Mouse (Mus musculus) B cell, adult 2 months (primary cell): ENCODE results near the gene Nos2.
"Not testable (repeated sequence)": the region's sequence is repeated elsewhere in the genome, so short reads cannot be mapped to it uniquely, and the experiment has no call there.

ENCODE experiments used
- DNase-seq, 2 experiments: peaks; one replicate each; pipeline ENCODE4 v3.0.0; 2022

The Nos2 gene

DNA sequence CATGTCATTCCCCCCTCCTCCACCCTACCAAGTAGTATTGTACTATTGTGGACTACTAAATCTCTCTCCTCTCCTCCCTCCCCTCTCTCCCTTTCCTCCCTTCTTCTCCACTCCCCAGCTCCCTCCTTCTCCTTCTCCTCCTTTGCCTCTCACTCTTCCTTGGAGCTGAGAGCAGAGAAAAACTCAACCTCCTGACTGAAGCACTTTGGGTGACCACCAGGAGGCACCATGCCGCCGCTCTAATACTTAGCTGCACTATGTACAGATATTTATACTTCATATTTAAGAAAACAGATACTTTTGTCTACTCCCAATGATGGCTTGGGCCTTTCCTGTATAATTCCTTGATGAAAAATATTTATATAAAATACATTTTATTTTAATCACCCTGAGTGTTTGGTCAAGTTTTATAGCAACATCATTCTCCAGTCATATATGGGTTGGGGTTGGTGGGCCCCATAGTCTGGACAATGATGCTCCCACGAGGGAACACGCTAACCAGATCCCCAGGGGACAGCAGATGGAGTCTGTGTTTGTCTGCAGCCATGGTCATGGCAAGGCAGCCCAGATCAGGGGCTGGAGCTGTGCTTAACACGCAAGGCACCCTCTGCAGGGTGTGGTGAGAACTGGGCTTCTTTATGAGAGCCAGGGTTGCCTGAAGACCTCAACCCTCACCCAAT is 39.4 kb downstream of the Nos2 start:
- DNase-seq = peak; percentile 59 to 67

GRCm38 (mm10) chr11:78961221-78961620 is 40.6 kb downstream of the Nos2 start:
- DNase-seq = no peak

GRCm38 (mm10) chr11:78967371-78967770 is 46.8 kb downstream of the Nos2 start:
- DNase-seq = peak; percentile 68 to 71

GRCm38 (mm10) chr11:78968121-78968520 is 47.5 kb downstream of the Nos2 start:
- DNase-seq = no peak

DNA sequence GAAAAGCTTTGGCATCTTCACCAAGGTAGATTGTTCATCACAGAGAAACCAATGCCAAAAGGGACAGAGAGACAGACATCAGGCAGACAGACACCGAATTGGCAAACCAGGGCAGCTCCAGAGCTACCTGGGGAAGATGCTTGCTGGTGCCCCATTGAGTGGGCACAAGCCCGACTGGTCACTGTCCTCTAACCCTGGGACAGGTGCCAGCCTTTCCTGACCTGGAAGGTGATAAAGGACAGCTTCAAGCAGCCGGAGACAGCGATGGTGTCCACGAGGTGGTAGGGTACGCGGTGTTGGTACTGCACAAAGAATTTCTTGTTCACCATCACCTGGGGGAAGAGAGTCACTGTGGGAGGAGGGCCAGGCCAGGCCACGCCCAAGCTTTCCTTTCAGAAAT is 50.5 kb downstream of the Nos2 start:
- DNase-seq = no peak

GRCm38 (mm10) chr11:78971746-78972145 is 51.2 kb downstream of the Nos2 start:
- no peak for DNase-seq

DNA sequence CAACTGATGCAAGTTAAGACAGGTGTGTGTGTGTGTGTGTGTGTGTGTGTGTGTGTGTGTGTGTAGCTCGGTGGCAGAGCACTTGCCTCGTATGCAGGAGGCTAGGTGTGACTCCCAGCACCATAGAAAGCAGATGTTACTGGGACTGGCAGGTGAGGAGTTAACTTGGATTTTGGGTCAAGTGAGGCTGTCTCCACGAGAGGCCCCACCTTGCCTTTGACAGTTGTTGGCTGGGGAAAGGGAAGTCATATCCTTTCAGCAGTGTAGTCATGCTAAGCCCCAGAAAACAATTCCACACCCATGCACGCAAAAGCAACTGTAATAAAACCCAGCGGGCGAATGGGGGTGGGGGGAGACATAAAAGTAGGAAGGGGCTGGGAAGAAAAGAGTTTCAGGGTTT is 51.7 kb downstream of the Nos2 start:
- no peak for DNase-seq

DNA sequence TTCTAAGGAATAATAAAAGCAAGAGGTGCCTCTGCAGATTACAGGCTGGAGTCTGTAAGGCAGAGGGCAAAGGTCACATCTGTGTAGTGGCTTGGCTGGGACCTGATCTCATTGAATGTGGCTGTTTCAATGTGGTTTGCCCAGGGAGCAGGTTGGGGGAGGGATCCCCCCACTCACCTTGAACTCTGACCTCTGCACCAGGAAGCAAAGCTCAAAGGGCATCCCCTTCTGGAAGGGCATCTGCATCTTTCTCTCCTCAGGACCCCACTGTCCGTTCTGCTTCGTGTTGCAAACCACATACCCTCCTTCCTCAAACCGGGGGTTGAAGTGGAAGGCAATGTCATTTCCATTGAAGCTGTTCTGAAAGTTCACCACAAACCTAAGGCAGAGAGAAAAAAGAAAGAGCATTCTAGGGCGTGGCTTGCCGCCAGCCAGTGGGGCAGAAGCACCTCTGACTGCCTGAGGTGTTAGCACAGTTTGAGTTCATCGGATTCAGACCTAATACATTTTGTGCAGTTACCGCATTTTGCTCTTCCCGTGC is 52.3 kb downstream of the Nos2 start:
- no peak for DNase-seq

- no peak for DNase-seq
Observed at GRCm38 (mm10) chr11:78973381-78974150, 53.0 kb downstream of the Nos2 start.

DNA sequence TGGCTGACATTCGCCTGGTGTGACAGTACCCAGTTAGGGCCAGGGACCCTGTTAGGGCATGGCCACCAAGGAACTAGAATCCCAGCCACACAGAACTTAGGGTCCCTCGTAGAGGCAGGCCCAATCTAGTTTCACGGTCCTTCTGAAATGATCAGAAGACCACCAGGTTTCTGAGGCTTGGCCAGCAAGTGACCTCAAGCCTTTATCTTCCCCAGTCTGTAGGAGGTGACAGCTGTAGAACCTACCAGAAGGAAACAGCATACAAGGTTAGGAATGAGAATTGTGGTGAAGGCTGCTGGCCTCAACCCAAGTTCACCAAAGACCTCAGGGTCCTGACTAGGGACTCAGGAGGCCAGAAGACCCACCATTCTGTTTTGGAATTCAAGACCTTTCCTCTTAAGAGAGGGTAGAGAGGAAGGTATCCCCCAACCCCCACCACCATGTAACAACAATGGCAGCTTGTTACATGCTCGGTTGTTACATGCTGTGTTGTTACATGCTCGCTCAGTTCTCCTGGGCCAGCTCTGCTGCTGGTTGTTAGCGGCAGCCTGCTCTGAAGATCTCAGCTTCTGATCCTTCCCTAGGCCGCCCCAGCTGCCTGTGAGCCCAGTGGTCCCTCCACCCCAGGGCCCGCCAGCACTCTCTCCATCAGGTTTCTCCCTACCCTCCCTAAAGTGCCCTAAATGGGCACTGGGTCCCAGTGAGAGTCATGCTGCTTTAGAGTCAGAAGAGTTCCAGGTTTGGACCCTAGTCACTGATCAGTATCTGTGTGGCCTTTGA is 56.3 kb downstream of the Nos2 start:
- no peak for DNase-seq

DNA sequence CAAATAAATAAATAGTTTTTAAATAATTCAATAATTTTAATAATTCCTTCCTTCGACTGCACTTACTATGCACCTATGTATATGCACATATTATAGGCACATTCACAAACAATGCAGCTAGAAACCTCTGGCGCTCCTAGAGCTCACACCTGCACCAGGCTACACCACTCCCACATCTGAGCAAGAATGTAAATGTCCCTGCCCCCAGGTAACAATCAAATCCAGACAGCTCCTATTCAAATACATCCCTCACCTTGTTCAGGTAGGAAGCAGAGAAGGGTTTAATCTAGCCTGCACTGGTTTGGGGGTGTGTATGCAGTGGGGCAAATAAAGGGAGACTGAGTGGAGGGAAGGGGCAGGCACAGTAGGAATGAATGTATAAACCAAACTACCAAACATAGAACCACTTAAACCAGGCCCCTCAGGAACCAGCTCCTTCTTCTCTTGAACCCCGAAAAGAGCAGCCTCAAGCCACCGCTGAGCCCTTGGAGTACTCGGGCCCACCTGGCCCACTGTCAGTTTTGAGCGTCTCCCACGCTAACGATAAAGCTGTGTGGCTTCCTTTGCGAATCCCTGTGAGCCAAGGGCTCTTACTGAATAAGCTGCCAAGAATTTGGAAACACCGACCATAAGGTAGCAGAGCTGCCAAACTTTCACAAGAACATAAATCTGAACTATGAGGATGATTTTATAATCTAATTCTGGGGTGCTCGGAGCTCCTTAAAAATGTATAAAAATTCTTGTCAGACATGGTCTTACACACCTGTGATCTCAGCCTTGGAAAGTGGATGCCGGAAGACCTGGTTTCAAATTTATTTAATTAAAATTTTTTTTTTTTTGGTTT is 57.8 kb downstream of the Nos2 start:
- DNase-seq = no peak

GRCm38 (mm10) chr11:78980083-78980634 is 59.6 kb downstream of the Nos2 start:
- no peak for DNase-seq

- DNase-seq = no peak
Observed at GRCm38 (mm10) chr11:78982042-78982441, 61.5 kb downstream of the Nos2 start.

DNA sequence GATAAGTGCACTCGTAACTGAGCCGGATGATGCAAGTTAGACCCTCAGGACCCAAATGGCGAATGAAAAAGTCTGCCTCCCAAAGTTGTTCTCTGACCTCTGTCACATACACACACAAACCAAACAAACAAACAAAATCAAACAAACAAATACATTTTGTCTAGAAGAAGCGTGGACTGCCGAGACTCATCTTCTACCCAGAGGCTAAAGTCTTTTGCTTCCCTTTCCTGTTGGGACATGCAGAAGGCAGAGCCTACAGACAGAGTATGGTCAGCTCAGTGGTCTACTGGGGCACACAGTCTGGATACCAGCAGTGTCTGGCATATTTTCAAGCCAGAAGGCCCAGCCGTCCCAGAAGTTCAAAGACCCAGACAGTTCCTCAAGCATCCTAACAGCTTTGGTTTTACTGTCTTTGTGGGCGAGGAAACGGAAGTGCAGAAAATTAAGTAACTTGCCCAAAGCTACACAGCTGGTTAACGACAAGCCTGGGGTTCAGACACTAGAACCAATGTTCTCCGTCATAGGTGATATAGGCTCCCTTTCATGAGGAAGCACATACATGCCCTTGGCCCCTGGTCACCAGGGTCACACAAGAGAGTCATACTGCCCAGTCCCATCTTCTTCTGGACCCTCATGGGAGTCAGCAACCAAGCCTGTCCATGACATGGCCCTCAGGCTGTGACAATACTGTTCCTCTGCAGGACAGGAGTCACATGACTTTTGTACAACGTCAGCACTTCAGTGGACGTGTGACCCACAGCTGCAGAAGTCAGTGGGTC is 62.1 kb downstream of the Nos2 start:
- DNase-seq = peak; percentile 38 to 44

GRCm38 (mm10) chr11:78983539-78983938 is 63.0 kb downstream of the Nos2 start:
- DNase-seq = no peak

DNA sequence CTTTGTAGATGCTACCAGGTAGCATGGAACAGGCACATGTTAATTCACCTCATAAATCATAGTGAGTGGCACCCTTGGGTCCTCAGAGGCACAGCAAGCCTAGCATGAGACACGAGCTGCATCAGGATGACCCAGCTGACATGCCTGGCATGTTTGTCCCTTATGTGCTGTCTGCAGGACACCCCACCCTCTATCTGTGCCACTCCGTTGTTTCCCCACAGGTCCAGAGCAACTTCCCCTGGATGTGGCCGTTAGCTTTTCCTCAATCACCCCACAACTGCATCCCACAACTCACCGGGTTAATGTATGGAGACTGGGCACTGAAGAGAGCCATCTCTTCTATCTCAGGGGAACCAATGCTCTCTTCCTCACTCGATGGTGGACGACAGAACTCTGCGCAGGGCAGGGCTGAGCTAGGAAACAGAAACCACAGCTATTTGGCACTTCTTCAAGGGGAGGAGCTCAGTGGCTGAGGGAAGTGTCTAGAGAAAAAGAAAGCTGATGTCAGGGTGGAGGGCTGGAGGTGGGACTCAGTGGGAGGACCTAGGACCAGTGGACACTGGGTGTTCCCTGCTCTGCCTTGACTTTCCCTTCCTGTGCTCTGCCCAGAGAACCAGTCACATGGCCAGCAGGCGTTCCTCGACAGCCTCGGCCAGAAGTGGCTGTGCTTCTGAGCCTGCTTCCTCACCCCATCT is 64.0 kb downstream of the Nos2 start, which contains the start of gene Lgals9:
TSS of gene Lgals9 (minus strand) at position 464 of the 695 bp plus-strand sequence.
- peak; percentile 70 for DNase-seq

DNA sequence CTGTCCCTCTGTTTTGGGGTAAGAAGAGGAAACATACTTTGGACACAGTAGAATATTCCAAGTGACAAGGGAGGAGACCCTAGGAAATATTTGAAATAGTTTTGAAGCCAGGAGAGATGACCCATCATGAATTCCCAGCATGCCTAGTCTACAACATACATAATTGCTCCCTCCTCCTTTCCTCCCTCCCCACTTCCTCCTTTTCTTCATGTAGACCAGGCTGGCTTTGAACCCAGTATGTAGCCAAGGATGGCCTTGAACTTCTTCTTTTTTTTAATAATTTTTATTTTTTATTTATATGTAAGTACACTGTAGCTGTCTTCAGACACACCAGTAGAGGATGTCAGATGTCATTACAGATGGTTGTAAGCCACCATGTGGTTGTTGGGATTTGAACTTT is 64.9 kb downstream of the Nos2 start:
- peak; percentile 27 to 30 for DNase-seq

DNA sequence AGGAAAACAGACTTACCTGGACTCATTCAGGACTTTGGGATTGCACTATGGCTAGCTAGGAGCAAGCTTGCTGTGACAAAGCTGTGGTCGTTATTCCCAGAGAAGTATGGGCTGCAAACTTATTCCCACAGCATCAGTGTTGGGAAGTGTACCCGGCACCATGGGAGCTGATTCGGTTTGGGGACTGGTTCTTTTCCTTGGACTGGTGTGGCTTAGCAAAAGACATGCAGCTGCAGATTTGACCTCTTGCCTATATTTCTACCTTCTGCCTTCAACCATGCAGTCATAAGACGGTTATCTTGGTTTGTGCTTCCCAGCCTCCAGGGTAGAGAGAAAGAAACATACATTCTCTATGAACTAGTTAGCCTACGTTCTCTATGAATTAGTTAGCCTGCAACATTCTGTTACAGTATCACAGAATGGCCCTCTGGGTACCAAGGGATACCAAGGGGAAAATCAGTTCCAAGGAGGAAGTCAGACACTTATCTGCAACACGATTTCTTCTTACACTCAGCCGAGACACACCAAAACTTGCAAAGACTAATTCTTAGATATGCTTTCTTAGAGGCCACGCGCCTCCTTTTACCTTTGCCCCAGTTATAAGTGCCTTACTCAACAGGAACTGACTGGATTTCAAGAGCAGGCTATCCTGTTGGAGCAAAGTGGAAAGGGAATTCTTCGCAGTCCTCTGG is 65.9 kb downstream of the Nos2 start:
- DNase-seq = no peak

- not testable (repeated sequence) for DNase-seq
Observed at GRCm38 (mm10) chr11:78989206-78989605, 68.6 kb downstream of the Nos2 start.

GRCm38 (mm10) chr11:78990096-78990495 is 69.5 kb downstream of the Nos2 start:
- no peak for DNase-seq
